Mouse (Mus musculus): ENCODE data around the gene Gm42791. TPM values are rescaled to one million over a fixed set of nuclear protein-coding genes. Genes with fewer than 3 reads are reported as not detected.

The Gm42791 gene
- total RNA-seq, 2 experiments from 2014 or later, result 1.1 to 5.5 TPM

Other genes starting within 250 kb of the Gm42791 start
- 10 to 100 TPM in 1 of 2 experiments, 1 to 10 TPM in 1; 8.0 to 10.3 TPM for gene Katnal1, start 65.8 kb downstream of the Gm42791 start, total RNA-seq (2021)
- 10 to 100 TPM; 18.3 to 18.6 TPM for gene Uspl1, start 189.2 kb upstream of the Gm42791 start, total RNA-seq (2021)
- 100 to 1,000 TPM in 1 of 2 experiments, 10 to 100 TPM in 1; 91.5 to 111 TPM for gene Hmgb1, start 189.3 kb upstream of the Gm42791 start, total RNA-seq (2021)